Mouse (Mus musculus): ENCODE measurements around the gene Sec16b. TPM values are rescaled to one million over a fixed set of nuclear protein-coding genes. Genes with fewer than 3 reads are reported as not detected.

Sec16b gene
- total RNA-seq (2021) = 1 to 10 TPM; 4.6 to 6.2 TPM
- long read RNA-seq, experiment 1, full-length matches to known transcripts = 1 of 5 reads
- long read RNA-seq, experiment 1, partial matches to known transcripts = 3 of 5 reads
- long read RNA-seq, experiment 1, other reads (novel, unspliced or antisense) = 1 of 5 reads
- long read RNA-seq, experiment 2 = 0 reads

DNA sequence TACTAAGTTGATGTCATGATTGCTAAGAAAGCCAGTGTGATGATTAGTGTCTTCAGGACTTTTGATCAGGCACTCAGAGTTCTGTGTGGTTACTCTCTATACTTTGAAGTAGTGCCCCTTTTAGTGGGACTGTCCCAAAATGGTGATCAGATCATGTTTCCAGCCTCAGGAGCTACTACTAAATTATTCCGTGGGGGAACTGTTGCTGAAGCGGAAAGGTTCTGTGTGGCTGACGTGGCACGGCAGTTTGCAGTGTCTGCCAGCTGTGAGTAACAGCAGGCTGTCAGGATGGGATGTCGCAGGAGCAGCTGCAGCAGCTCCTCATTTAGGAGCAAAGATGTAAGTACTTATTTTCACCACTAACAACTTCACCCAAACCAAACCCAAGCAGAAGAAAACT lies at the start of gene Sec16b:
Gene Sec16b, plus strand, starts transcription at position 207 of the 400 bp plus-strand sequence.
- peak; percentile 63 for DNase-seq

- no peak for DNase-seq
Measured at GRCm38 (mm10) chr1:157457789-157458188, 48.7 kb upstream of the Sec16b start.

GRCm38 (mm10) chr1:157458421-157459208 lies 47.9 kb upstream of the Sec16b start, which contains the start of gene Cryzl2:
Cryzl2 (plus strand) TSS chr1:157458577.
- peak; percentile 92 for DNase-seq

GRCm38 (mm10) chr1:157459904-157460303 lies 46.6 kb upstream of the Sec16b start:
- no peak for DNase-seq

GRCm38 (mm10) chr1:157461276-157461675 lies 45.3 kb upstream of the Sec16b start:
- no peak for DNase-seq

GRCm38 (mm10) chr1:157462336-157462735 lies 44.2 kb upstream of the Sec16b start:
- DNase-seq = no peak

DNA sequence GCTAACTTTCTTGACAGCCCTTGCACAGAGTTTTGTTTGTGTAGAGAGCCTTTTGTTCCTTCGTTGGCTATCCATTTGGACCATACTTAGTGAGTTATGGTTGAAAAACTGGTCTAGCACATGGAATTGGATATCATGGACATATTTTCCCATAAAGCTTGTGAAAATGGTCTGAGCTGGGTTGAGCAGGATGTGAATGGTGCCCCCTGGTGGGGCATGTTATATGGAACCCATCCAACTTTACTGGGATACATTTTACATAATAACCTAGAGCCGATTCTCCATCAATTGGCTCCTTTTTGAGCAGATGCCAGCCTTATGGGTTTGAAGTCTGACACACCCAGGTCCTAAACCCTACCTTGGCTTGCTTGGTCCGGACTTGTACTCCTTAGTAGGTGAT lies 41.3 kb upstream of the Sec16b start:
- DNase-seq = peak; percentile 75

DNA sequence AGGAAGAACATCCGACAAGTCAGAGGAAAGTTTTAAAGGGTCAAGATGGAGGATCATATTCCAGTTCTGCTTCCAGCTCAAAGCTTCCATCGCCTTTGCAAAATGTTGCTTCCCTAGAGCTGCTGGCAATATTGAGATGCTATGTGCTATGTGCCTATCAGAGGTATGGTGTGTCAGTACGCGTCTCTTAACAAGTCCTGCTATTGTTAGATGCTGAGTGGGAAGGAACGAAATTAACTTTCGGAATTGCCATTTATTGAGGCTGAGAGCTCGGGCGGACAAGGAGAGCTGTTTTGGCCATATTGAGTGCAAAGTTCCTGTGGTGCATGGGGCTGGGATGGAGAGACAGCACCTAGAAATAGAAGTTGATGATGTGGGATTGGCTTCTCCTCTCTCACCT lies 38.7 kb upstream of the Sec16b start:
- DNase-seq = no peak

DNA sequence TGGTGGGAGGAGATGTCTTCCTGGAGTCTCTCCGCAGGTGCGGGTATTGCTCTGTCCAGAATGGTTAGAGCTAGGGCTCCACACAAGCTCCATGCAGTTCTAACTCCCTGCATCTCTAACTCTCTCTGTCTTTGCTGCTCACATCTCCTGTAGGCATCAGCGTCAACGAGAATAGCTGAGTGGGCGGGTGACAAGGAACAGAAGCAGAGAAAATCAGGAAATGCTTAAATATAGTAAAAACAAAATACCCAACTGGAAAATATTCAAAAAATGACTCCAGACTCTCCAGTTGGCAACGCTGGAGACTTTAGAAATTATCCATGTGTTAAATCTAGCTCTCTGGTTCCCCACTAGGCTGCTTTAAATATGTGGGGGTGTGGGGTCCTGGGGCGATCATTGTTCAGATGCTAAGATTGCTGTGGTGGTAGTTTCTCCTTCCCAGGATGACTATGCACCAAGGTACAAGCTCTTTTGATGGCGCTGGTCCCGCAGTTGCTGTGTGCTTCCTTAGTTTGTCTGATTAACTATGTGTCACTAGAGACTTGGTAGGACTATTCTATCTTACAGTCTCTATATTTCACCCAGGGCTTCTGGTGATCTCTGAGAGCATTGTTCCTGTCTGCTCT lies 35.7 kb upstream of the Sec16b start:
- DNase-seq = no peak

- DNase-seq = no peak
Measured at GRCm38 (mm10) chr1:157472716-157473115, 33.8 kb upstream of the Sec16b start.

DNA sequence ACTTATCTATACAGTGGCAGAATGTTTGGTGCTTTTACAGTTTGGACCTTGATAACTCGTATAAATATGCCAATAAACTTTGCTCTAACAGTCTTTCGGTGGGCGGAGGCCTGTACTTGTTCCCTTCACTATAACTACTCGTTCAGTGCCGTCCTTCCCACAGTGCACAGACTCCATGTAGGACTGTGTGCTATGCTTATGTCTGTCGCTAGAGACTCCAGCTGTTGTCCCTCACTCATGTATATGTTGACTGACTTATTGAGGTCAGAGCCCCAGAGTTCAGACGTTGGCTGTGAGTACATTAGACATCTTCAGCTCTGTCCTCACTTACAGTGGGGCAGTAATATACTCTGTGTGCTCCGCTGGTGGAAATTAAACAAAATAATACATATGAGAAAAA lies 31.7 kb upstream of the Sec16b start:
- DNase-seq = no peak

GRCm38 (mm10) chr1:157476231-157476630 lies 30.3 kb upstream of the Sec16b start:
- no peak for DNase-seq

DNA sequence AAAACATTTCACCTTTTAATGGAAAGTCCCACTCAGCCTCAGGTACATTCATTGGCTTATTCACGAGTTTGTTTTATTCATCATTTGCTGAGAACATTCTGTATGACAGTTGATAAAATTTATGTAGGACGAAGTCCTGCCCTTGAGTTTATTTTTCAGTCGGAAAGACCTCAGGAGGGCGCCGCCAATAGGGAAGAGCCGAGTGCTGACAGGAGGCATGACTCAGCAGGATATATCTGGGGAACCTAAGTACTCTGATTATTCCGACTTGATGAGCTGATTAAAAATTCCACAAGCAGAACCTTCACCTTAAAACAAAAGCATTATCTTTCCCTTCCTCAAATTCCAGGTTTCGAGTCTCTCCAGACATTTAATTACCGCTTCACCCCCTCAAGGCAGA lies 26.4 kb upstream of the Sec16b start:
- peak; percentile 52 for DNase-seq

GRCm38 (mm10) chr1:157480901-157481300 lies 25.6 kb upstream of the Sec16b start:
- no peak for DNase-seq

DNA sequence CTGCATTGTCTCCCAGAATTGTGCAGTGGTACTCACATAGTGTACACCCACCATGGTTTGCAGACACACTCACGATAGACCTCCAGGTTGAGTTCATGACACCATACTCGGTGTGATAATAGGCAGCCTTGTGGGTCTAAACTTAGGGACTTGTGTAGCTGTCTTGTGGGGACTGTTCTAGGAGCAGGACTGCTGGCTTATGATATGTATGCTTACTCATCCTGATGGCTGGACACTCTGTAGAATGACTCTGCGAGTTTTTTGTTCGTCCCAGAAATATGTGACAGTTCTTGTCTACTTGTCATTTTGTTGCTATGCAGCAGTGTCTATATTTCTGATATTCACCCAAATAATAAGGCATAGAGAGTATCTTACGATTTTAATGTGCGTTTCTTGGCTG lies 24.9 kb upstream of the Sec16b start:
- DNase-seq = no peak

GRCm38 (mm10) chr1:157484161-157484560 lies 22.4 kb upstream of the Sec16b start:
- no peak for DNase-seq

GRCm38 (mm10) chr1:157500657-157501056 lies 5.9 kb upstream of the Sec16b start:
- DNase-seq = no peak

DNA sequence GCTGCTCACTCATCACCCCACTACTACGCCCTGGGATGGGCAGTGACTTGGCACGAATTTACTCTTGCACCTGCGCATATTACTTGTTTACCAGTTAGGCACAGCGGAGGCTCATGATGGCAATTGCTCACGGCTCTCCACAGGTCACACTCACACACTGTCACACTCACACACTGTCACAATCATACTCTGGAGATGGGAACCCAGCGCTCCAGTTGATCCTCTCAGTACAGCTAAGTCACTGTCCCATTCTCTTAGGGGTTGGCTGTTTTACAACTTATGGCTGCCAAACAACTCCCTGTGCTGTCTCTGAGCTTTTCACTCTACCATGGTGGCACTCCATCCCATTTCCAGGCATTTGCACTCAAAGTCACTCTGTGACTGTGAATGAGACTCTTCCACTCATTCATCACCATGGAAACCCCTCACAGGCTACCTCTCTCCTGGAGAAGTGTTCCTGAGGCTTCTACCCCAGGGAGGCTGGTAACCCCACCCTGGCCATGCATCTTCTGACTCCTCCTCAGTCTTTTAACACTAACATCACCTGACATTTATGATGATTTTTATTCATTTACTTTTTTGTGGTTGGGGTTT lies 5.1 kb upstream of the Sec16b start:
- no peak for DNase-seq

GRCm38 (mm10) chr1:157503071-157503470 lies 3.5 kb upstream of the Sec16b start:
- DNase-seq = no peak

DNA sequence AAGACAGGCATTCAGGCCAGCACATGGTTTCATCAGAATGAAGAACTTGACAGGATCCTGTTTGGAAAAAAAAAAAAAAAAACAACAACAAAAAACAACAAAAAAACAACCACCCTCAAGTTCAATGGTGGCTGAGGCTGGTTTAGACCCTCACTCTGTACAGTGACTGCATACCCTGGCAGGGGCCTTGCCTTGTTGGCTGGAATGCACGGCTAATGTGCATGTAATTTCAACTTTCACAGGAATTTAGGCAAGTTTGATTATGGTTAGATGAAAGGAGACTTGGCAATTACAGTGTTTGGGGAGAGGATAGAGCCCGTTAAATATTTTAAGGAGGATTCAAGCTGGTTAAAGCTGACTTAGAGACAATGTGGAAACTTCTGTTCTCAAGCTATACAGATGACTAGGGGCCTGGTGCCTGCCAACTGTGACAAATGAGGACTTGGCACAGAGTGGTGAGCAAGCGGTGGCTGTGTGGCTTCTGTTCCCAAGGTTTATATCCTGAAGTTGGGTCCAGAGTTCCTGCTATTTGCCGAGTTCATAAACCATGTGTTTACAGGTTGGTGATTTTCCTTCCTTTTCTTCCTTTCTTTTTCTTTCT lies 567 bp downstream of the Sec16b start:
- DNase-seq = peak; percentile 61

- DNase-seq = peak; percentile 43
Measured at GRCm38 (mm10) chr1:157507814-157508213, 1.3 kb downstream of the Sec16b start.

- DNase-seq = no peak
Measured at GRCm38 (mm10) chr1:157512690-157513448, 6.3 kb downstream of the Sec16b start.

Data from adrenal gland, postnatal 10 days (tissue).